Mouse (Mus musculus) embryonic fibroblast, embryonic 13.5 days (primary cell): ENCODE data around the gene Ttyh2.

Source experiments
- CTCF ChIP-seq: IDR thresholded peaks from 2 replicates; pipeline ENCODE4 v1.5.1; 2011; ENCODE audit warnings: mild to moderate bottlenecking, control low read depth, low read length, moderate library complexity, borderline replicate concordance; ENCODE audit not compliant: insufficient read depth
- POLR2A ChIP-seq: IDR thresholded peaks from 2 replicates; pipeline ENCODE4 v1.6.1; 2011; ENCODE audit warnings: low read depth, mild to moderate bottlenecking, control low read depth, low read length, moderate library complexity

GRCm38 (mm10) chr11:114628032-114628431, 47.2 kb upstream of the Ttyh2 start:
- TF ChIP-seq CTCF (no peak), POLR2A (no peak)
